Mouse (Mus musculus): ENCODE measurements around the gene Nrip1.

The Nrip1 gene

DNA sequence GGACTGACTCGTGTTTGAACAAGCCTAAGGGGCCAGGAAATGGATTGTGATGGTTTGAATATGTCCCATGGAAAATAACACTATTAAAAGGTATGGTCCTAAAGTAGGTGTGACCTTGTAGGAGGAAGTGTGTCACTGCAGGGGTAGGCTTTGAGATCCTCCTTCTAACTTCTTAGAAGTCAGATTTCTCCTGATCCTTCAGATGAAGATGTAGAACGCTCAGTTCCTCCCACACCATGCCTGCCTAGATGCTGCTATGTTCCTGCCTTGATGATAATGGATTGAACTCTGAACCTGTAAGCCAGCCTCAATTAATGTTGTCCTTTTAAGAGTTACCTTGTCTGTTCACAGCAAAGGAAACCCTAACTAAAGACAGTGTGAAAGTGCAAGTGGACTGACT, 62.8 kb downstream of the Nrip1 start:
- DNase-seq, result no peak

DNA sequence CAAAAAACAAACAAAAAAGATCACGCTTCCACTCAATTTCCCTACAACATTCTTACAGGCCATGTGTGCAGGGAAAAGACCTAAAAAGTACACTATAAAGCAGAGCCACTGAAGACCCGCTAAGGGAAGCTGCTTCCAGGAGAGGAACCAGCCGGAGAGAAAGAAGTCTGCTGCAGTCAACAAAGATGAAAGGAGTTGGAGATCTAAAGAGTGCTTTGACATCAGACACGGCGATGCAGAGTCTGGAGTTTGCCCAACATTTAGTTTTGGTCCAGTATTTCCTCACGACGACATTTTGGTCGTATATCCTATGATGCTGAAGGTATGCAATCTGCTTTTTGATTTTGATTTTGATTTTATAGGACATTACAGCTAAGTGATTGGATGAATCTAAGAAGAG, 63.3 kb downstream of the Nrip1 start:
- no peak for DNase-seq

DNA sequence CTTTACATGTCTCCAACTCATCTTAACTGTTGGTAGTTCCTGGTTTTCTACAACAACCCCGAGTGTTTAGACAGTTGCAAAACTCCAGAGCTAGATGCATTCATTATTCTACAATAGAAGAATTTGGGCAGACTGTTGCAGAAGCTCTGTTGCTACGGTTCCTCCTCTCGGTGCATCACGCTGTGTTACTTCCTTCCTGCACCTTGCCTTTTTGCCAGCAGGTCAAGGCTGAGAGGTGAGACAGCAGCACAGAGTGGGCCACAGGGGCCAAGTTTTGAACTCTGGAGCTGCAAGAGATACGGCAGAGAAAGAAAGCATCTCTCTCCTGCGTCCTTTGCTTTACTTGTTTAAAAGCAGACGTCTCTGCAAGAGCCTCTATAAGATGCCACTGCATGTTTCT, 64.3 kb downstream of the Nrip1 start:
- DNase-seq, result no peak

DNA sequence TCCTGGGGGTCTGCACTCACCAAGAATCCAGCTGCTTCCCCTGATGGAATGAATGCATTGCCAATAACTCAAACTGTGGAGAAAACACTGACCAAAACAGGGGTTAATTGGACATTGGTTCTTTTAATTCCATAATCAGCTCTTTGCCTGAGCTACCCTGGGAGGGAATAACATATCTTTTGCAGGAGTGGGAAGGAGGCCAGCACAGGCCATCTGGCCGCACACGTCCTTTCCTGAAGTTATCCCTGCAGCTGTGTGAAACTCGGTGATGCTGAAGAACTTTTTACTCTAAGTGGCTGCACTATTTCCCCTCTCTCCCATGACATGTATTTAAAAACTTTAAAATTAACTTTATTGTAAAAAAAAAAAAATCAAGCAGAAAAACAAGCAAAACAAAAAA, 66.6 kb downstream of the Nrip1 start:
- peak; percentile 56 to 63 for DNase-seq

DNA sequence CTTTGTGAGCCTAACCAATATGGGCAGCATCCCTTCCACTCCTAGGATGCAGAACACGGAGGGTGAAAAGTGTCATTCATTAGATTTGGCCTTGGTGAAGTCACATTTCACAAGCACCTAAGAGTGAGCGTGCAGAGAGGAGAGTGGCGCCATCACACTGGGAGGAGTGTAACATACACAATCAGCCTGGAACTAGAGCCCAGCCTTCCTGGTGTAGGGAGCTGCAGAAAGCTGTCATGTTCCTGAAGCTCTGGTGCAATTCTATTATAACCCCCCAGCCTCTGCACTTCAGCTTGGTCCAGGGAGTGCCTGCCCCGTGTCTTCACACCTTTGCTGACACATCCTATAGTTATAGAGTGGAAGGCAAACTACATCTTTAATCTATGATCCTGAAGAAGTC, 67.2 kb downstream of the Nrip1 start:
- no peak for DNase-seq

DNA sequence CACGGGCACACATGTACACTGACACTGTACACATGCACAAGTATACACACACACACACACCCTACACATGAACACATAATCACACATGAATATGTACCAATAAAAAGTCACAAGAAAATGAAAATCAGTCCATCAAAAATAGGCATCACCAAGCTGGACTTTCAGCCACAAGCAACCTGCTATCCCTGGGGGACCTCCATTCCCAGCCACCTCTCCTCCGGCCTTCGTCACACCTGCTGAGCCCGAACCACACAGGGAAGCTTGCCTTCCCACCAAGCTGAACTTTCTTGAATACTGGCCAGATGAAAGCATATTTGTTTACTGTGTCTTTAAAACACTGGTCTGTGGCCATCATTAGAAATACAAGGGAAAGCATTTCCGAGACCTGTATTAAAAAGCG, 70.2 kb downstream of the Nrip1 start:
- no peak for DNase-seq

DNA sequence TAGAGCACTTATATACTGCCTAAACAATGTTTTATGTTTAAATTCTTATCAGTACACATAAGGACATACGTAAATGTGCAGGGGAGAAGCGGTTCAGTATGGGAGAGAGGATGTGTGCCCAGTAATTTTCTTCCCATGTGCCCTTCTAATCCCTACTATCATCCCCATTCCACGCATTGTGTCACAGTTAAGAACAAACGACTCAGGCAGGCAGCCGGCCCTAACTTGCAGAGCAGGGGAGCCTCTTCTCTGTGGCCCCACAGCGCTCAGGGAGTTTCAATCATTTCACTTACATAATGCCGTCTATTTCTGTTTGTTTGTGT, 71.9 kb downstream of the Nrip1 start:
- no peak for DNase-seq

DNA sequence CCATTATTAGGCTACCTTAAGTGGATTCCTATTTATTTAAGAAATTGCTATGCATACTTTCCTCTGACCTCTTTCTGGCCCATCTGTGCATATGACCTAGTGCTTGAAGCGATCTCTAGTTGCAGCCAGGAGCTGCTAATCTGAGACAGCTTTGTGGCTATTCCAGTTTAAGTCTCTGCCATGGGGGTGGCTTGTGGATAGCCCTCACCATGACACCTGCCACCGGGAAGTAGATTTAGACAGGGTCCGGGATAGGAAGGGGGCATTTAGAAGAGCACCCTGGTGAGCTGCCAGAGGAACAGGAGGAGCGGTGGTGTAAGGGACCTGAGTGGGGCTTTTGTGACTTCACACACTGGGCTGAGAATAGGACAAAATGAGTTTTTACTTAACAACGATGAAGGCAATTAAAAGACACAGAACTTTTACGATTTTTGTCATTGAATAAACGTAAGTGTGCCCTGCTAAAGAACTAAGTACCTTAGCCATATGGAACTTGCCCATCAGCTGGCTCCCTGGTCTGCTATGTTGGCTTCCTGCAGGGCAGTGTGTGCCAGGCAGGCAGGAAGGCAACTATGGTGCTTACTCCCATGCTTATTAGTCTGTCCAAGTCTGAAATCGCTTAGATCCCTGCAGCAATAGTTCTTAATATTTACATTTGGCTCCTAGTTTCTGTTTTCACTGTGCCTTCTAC, 72.4 kb downstream of the Nrip1 start:
- DNase-seq, result peak in 1 of 2 experiments; percentile 43

DNA sequence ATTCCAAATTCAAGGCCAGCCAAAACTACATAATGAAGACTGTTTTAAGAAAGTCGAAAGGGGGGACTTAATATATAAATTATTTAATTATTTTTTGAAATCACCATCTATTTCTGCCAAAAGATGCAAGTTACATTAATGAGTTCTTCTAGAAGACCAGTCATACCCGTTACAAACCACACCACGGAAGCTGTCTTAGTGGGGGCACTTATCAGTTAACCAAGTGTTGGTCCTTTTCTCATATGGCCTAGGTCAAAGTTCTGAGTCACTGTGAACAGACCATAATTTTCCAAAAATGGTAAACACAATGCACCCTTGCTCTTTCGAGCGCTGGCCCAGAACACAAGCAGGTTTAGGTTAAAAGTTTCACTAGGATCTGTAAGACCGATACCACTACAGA, 73.2 kb downstream of the Nrip1 start:
- DNase-seq, result no peak

DNA sequence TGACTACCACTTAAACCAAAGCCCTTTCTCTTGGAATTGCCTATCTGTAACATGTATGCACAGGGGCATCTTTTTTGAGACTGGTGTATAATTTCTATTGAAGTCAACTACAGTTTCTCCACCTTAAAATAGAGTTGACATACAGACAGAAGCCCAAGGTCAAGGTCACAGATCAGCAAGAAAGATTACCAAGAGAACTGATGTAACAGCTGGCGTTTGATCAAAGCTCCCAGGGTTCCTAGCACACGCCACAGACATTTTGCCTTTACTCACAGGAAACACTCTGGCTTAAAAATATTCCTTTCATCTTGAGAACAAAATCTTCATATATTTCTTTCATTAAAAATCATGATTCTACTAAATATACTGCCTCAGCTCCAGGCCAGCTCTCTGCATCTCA, 74.1 kb downstream of the Nrip1 start:
- DNase-seq, result no peak

DNA sequence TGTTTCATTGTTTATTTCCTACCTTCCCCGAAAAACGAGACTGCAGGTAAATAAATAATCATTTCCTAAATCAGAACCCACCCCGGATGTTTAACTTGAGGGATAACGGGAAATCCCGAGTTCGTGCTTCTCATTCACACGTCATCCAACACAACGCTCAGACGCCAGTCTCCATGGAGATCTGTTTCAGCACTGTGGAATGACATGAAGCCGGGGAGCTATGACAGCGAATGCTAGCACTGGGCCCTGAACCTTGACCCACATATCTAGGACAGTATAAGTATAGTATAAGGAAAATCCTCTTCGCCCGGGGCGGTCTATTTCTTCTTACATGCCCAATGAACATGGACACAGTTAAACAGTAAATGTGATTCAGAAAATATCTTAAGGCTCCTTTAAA, 78.3 kb downstream of the Nrip1 start:
- DNase-seq, result no peak

DNA sequence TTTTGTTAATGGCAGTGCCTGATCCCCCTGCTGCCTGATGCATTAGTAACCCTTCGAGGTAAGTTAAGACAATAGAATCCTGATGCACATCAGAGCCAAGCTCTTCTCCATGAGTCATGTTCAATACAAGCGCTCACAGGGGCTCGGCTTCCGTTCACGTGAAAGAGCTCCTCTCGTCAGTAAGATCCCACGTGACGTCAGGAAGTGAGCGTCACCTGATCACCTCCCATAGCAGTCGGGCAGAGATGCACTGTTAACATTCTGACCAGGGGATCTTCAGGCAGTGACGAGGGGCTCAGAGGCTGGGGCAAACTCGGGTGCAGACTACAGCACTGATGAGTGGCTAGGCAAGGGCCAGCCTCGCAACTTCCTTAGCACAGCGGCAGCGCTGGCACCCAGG, 79.1 kb downstream of the Nrip1 start:
- no peak for DNase-seq

DNA sequence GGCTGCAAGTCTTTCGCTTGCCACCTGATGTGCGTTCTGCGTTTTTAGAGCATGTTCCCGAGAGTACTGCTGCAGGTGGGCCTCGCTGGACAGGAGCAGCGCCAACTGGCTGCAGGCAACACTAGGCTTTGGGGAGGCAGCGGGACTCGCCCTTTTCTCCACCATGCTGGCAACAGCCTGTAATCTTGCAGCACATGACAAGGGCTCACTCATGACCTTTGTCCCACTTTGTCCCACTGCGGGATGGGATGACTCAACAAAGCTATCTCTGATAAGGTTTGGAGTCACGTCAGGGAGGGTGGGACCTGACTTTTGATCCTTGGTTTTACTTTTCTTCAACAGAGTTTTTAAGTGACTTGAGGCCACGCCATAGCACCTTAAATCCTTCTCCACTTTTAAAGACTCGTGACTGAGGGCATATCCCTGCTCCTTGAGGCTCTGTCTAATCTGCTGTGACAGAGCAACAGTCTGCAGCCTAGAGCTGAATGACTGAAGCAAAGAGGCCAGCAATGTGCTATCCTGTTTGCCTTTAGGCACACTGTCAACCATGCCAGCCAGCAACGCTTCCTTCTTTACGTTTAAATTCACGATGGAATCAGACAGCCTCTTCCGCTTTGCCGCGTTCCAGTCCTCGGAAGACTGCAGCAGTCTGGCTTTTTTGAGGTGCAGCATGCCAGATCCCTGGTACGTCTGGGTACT, 79.7 kb downstream of the Nrip1 start:
- no peak for DNase-seq

DNA sequence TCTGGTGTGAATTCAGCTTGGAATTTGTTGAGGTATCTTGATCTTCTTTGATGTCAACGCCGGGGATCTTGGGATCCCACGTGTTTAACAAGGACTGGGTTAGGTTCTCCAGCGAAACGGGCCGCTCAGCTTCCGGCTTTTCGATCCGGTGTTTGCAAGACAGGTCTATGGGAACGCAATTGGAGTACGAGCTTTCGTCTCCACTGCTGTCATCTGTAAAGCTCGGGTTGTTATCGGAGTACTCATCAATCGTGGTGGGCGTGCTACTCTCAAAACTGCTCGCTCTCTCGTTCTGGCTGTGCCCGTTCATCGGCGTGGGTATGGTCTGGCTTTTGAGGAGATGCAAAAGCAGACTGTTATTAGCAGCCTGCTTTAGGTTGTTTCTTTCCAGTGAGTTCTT, 80.5 kb downstream of the Nrip1 start:
- DNase-seq, result no peak

DNA sequence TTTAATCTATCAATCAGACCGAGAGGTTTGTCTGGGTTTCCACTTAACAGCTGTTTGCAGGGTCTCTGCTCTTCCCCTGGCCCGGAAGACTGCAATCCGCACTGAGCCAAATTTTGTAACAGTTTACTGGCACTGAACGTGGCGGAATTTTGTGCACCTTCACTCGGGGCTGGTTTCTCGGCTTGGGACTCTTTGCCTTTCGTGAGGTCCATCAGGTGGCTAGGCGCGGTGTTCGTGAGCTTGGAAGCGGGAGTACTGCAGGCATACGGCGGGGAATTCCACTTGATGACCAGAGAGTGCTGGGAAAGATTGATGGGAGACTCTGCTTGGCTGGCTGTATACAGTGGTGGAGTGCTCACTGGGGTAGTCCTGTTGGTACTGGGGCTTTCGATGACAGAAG, 81.0 kb downstream of the Nrip1 start:
- no peak for DNase-seq

DNA sequence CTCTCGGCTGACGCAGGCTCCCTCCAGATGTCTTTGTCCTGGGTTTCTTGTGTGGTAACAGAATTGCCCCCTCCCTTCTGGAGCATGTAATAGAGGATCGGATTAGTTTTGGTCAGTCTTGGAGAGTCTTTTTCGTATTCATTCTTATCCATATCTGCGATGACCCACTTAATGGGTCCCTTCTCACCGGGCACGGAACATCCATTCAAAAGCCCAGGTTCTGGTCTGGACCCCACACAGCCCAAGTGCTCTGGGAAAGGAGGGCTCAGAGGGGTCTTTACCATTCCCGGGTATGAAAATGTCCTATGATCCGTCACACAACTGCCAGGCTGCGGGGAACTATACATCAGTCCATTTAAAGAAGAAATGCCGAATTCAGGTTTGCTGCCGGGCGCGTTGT, 82.3 kb downstream of the Nrip1 start:
- no peak for DNase-seq

DNA sequence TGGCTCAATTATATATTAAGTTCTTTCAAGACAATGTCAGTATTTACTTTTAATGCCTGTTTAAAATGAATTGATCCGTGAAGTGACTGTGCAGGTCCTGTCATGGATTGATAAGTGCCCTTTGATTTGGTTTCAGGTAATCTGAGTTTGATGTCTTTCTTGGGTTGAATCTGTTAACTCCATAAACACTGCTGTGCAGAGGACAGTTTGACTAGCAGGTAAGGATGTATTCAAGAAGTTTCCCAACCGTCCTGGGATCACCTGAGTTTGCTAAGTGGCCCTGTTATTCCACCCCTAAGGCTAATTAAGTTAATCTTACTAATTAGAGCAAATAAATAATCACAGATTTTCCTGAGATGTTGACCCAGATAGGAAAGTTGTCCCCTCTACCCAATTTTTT, 84.1 kb downstream of the Nrip1 start:
- no peak for DNase-seq

DNA sequence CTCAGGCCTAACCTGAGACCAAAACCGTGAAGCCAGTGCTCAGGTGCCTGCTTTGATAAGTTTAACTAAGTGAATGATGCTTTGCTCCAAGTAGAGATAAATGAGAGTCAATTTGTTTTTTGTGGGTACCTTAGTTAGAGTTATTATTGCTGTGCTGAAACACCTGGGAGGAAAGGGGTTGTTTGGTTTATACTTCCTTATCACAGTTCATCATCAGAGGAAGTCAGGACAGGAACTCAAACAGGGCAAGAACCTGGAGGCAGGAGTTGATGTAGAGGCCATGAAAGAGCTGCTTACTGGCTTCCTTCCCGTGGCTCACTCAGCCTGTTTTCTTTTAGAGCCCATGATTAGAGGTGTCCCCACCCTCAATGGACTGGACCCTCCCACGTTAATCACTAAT, 89.8 kb downstream of the Nrip1 start:
- DNase-seq, result no peak

DNA sequence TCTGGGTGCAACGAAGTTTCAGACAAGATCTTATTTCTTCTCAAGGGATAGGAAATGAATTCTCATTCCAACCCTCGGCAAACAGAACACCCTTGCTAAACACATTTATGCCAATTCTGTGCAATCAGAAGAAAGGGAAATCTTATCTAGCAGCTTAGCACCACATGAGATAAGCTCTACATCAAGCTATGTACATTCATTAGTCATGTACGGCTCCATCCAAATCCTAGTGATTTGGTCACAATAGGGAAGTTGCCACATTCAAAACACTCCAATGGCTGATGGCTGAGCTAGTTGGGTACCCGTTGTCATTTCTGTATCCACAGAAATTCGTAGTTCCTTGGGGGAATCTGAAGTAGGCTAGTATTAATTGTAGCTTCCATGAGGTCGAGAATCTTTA, 91.8 kb downstream of the Nrip1 start:
- DNase-seq, result no peak

DNA sequence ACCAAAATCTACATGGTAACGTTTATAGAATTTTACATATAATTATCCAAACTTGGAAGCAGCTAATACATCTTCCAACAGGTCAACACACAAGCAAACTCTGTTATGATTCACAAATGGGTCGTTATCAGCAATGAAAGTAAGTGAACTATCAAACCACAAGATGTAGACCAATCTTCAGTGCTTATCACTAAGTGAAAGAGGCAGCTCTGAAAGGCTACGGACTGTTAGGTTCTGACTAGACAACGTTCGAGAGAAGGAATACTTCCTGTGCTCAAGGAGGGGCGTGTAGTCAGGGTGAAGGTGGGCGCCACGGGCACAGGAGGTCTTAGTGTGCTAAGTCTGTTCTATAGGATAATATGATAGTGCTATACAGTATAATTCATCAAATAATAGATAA, 93.3 kb downstream of the Nrip1 start:
- DNase-seq, result no peak

DNA sequence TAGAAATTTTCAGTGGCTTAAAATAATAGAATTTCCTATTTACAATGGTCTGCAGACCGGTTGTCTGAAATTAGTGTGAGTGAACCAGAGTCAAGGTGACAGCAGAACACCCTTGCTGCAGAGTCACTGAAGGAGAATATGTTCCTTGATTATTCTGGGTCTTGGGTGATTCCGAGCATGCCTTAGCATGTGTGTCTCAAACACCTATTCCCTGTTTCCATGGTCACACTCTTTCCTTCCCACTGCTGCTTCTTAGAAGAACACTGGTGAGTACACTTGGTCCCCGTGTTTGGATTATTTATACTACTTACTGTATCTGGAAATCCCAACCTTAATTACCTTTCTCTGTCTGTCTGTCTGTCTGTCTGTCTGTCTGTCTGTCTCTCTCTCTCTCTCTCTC, 97.4 kb downstream of the Nrip1 start:
- no peak for DNase-seq

DNA sequence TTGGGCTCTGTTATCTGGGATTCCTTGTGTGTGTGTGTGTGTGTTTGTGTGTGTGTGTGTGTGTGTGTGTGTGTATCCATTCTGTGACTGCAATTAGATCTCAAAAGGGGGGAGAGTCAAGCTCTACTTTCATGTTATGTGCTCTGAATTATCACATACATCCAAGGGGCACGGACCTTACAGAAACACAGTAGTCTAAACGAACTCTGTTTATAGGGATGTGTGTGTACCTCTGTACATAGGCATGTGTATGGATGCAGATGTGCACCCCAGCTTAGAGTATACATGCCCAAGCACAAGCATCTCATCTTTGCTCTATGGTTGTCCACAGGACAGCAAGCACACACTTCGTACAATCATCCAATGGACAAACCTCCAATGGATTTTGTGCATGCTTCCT, 98.0 kb downstream of the Nrip1 start:
- no peak for DNase-seq

DNA sequence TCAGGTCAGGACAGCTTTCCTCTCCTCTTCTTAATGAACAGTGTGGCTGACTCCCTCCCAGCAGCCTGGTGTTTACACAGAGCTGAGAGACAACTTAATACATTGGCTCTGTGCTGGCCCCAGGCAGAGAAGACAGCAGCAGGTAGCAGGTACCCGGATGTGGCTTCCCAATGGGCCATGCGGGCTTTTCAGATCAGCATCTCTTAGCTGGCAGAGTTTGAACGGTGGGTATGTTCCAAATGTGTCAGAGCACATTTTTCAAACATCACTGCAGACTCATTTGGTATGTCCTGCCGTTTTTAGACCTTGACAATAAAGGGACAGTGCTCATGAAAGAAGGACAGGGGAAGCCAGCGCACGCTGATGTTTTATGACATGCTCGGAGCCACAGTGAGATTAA, 98.5 kb downstream of the Nrip1 start:
- DNase-seq, result peak; percentile 69 to 76

DNA sequence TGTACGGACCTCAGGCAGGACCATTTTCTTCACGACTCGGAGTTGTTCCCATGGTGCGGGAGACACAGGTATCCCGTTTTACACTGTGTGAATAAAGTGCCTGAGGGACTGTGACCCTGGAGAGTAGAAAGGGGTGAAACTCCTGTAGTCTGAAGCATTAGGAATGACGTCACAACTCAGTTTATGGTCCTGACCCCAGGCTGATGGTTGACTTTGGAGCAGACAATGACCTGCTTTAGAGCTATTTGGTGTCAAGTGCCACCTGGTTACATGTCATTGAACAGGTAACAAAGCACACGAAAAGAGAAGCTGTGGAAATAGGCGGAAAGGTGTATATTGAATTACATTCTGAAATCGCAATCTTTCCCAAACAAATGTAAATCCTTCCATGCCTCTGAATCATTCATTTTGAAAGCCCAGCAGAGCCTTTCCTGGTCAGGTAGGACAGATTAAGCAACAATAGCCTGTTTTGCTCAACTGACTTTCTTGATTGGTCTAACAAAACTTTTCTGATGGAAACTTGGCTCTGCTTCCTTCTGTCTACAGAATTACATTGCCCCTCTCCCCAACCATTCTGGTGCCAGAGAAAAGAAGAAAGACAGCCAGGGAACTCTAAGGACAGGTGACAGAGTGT, 106.9 kb downstream of the Nrip1 start:
- DNase-seq, result no peak

DNA sequence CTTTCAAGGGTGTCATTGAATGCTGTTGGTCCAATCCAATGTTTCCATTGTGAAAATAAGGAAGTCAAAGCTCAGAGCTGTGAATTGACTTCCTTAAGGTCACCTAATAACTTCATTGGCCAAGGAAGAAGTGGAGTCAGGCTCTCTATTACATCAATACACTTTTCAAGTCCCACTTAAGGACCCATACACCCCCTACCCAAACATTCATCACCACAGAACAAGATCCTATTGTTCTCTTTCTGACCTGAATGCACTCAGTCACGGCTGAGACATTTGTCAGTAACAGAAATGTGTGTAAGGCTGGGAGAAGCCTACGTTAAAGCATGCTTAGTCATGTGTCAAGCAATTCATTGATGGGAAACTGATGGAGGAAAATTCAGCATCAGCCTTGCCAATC, 107.8 kb downstream of the Nrip1 start:
- DNase-seq, result no peak

Data from cerebellum, postnatal 36 days (tissue).